Mouse (Mus musculus): ENCODE results near the gene Hira.
"Not testable (repeated sequence)": the region's sequence is repeated elsewhere in the genome, so short reads cannot be mapped to it uniquely, and the experiment has no call there.

Hira gene

DNA sequence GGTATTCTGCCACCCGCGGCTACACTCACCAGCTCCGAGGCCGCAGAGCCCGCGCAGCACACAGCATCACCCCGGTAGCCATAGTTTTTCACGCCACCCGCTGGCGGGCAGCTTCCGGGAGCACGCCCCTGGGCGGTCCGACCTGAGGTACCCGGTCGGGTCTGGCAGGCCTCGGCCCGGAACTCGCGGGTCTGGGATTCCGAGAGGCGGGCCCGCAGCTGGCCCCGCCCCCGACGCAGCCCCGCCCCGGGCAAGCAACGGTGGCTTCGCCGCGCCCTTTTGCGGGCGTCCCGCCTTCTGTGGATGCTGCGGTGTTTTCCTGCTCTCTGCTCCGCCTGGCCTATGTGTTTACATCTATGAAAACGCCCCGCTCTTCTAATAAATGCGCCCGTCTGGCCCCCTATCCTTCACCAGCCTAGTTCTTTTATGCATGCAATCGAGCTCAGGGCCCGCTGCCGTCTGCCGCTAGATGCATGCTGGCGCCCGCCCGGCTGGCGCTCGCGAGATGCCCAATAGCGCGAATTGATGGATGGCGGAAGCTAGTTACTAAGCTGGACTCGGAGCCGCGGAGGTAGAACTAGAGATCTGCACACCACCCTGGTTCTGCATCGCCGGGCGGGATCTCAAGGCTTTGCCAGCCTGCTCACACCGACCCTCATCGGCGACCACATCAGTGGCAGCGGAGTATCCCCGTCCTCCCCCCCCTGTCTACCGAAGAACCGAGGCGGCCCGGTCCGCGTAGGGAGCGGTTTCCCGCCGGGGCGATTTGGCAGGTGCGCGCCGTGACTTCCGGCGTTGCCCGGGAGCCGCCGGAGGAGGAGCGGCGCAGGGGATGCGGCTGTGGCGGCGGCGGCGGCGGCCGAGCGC is at the start of gene Hira, which contains the start of gene Mrpl40:
TSS of gene Hira (plus strand) at position 596 of the 867 bp plus-strand sequence.
TSS of gene Mrpl40 (minus strand) at position 421 of the 867 bp plus-strand sequence.
- DNase-seq (ENCODE audit: low read depth, low spot score), result peak; percentile 85

GRCm38 (mm10) chr16:18828630-18829029 is 48.2 kb upstream of the Hira start:
- no peak for DNase-seq (ENCODE audit: low read depth, low spot score)

DNA sequence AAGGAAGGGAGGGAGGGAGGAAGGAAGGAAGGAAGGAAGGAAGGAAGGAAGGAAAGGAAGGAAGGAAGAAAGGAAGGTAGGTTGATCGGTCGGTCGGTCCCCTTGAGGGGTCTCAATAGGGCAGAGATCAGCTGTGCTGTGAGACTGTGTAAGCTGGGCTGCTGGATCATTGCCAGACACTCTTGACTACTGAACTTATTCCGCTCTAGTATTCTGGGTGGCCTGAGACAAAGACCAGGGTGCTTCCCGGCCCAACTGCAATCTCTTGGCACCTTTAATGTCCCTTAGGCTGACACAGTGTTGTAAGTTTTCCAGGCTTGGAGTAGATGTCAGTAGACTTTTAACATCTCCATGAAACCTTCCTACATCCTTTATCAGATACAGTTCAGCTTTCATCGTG is 47.7 kb upstream of the Hira start:
- DNase-seq (ENCODE audit: low read depth, low spot score), result no peak

DNA sequence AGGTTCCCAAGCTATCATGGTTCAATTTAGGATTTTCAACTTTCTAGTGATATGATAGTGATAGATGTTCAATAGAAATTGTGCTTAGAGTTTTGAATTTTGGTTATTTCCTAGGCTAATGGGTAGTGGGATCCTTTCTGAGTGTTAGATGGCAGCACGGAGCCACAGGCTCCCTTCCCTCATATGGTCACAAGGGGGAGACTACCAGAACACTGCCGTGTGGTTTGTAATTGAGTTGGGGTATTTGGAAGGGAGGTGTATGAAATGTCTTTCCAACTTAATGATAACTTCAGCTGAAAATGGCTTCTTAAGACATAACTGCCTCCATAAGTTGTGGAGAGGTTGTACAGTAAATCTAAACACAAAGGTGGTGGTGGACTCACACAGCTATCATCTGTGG is 43.4 kb upstream of the Hira start:
- no peak for DNase-seq (ENCODE audit: low read depth, low spot score)

GRCm38 (mm10) chr16:18836073-18836467 is 40.8 kb upstream of the Hira start:
- no peak for DNase-seq (ENCODE audit: low read depth, low spot score)

DNA sequence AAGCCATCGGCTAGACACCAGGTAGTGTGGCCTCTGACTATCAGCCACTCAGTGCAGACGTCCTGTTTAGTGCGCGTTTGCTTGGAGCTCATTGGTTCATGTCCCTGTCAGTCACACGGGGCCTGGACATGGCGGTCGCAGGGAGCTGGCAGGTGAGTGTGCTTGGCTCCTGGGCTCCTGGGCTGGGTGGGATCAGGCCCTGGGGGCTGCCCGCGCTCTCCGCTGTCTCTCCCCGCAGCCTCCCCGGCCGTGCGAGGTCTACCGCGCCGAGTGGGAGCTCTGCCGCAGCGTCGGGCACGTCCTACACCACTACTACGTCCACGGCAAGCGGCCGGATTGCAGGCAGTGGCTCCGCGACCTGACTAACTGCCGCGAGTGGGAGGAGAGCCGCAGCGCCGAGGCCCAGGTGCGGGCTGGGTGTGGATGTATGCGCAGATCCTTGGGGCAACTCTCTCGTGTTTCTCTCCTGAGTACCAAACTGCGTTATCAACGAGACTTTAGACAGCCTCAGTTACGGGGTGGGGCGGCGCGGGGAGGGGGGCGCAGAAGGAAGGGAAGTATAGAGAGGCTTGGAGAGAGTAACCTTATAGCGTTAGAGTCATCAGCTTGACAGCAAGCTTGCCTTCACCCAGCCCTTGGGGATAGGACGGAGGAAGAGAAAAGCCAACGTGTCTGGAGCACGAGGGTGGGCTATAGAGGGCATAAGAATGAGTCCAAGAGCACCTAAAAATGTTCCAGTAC is 40.2 kb upstream of the Hira start, which contains the start of the genes 2510002D24Rik and Gm28539:
TSS of gene 2510002D24Rik (plus strand) at position 111 of the 741 bp plus-strand sequence.
TSS of gene Gm28539 (plus strand) at position 117 of the 741 bp plus-strand sequence.
- DNase-seq (ENCODE audit: low read depth, low spot score), result peak; percentile 96

DNA sequence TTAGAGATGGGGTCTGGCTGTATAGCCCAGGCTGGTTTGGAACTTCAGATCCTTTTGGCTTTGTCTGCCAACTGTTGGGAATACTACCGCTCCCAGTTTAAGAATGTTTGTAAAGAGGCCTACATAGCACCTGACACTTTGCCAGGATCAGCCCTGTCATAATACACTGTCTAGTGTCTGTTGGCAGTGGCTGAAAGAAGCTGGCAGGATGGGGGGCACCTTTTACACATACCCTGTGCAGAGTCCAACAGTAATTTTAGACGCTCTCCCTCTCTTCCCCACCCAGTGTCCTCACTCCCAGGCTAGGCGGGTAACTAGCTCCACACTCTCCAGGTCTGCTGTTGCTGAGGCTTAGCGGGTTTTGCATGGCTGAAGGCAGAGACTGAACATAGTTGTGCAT is 38.5 kb upstream of the Hira start:
- DNase-seq (ENCODE audit: low read depth, low spot score), result no peak

- DNase-seq (ENCODE audit: low read depth, low spot score), result no peak
Observed at GRCm38 (mm10) chr16:18846301-18846820, 30.5 kb upstream of the Hira start.

DNA sequence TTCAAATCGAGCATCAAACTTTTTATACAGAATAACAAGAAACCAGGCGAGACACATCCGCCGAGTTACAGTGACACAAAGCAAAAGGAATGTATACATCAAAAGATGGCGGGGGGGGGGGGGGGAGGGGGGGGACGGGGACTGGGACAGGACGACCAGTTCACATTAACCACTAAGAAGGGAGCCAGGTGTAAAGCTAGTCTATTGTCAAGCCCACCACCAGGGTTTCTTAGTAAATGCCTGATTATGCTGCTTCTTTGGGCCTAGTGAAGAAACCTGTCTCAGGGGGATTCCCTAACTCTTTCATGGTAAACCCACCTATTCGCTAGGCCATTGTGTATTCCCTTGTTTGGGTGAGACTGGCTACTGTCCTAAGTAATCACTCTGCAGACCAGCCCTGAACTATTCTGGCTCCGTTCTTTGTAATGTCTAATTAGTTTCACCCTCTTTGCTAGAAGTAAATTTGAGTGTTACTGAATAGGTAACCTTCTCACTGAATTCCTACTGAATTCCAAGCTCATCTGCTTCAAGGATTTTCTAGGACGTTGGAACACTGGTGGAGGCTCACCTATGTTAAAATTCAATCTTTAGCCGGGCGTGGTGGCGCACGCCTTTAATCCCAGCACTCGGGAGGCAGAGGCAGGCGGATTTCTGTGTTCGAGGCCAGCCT is 27.2 kb upstream of the Hira start:
- not testable (repeated sequence) for DNase-seq (ENCODE audit: low read depth, low spot score)

- peak; percentile 49 for DNase-seq (ENCODE audit: low read depth, low spot score)
Observed at GRCm38 (mm10) chr16:18858551-18858950, 18.3 kb upstream of the Hira start.

DNA sequence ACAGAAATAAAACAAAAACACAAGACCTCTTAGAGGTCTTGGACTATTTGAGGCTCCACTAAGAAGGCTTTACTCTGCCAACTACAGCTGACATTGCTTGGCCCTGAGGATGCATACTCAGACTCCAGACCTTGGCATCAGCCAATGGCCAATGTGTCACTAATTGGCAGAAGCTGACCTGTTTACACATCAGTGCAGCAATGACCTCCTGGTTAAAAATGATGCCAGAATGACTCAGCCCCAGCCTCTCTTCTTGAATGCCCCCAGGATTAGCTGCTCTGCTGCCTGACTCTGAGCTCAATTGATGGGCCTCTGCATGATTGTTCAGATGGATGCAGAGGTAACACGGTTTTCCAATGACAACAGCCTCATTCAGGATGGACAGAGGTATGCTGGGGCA is 16.7 kb upstream of the Hira start:
- DNase-seq (ENCODE audit: low read depth, low spot score), result no peak

GRCm38 (mm10) chr16:18870495-18870894 is 6.3 kb upstream of the Hira start:
- not testable (repeated sequence) for DNase-seq (ENCODE audit: low read depth, low spot score)

GRCm38 (mm10) chr16:18876091-18876441 is 771 bp upstream of the Hira start:
- no peak for DNase-seq (ENCODE audit: low read depth, low spot score)

DNA sequence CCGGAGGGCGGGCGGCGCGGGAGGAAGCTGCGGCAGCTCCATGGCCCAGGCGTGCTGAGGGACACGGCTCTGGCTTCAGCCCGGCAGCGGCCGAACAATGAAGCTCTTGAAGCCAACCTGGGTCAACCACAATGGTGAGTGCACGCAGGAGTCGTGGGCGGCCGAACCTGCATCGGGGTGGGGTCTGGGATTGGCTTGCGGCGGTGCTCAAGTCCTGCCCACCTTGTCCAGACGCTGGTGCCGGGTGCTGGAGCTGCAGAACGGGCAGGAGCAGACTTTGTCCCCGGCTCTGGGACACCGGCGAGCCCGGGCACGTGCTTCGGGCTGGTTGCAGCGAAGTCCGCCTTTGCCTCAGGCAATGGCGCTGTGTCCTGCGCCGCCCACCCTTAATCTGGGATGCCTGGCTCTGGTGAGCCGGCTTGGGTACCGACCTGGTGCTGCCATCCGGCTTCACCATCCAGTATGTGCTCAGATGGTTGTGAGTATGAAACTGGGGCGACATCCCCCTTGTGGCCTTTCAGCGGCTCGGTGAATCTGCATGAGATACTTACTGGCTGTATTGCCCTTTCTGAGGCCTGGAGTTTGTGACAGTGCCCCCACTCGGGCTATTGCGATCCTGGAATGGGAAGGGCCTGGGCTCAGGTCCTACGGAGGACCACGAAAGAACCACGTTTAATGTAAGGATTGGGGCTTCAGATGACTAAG is 701 bp downstream of the Hira start:
- peak; percentile 67 for DNase-seq (ENCODE audit: low read depth, low spot score)

DNA sequence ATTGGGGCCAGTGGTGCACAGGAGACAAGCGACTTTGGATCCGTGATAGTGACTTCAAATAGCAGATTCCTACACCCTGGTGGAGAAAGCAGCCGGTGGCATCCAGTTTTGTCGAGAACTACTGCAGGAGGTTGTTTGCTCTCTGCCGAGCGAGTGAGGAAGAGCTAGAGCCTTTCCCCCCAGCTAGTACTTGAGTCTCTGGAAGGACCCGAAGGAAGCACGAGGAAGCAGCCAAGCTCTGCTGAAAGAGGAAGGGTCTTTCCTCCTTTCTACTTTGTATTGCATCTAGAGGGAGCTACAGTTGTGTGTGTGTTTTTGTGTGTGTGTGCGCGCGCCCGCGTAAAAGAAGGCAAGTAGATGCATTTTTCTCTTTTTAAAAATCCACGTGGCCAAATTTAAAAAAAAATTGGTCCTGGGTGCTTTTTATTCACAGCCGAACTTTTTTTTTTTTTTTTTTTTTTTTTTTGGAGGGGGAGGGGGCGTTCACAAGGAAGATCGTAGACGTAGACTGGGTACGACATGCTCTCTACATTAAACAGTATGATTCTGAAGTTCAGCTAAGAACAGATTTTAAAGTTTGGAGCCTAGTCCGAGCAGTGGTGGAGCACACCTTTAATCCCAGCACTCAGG is 1.4 kb downstream of the Hira start:
- no peak for DNase-seq (ENCODE audit: low read depth, low spot score)

DNA sequence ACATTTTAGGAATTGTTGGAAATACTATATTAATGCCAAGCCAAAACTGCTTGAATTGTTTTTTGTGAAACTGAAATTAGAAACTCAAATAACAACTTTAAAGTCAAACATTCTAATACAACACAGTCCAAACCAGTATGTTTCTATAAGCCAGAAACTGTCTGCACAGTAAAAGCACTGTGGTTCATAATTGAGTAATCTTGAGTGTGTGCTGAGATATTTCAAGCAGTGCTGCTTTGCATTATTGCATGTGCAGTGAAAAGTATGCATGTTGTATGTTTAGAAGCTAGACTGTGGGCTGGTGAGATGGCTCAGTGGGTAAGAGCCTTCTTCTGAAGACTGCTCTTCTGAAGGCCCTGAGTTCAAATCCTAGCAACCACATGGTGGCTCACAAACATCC is 7.2 kb downstream of the Hira start:
- no peak for DNase-seq (ENCODE audit: low read depth, low spot score)

GRCm38 (mm10) chr16:18893840-18894372 is 17.1 kb downstream of the Hira start:
- no peak for DNase-seq (ENCODE audit: low read depth, low spot score)

DNA sequence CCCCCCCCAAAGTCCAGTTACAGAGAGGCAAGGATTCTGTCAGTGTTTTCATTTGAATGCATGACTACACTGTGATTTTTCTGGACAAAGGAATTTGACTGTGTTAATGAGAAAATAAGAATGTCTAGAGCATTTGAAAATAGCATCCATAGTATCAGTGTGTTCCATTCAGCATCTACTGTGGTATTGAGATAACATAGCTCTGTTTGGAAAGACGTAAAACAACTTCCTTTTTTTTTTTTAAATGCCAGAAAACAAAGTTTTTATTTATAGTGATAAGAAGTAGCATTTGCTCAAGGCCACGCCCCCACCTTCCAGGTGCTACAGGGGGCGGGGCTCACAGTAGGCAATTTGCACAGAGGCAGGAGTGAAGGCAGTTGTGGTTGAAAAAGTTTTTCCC is 18.4 kb downstream of the Hira start:
- DNase-seq (ENCODE audit: low read depth, low spot score), result no peak

DNA sequence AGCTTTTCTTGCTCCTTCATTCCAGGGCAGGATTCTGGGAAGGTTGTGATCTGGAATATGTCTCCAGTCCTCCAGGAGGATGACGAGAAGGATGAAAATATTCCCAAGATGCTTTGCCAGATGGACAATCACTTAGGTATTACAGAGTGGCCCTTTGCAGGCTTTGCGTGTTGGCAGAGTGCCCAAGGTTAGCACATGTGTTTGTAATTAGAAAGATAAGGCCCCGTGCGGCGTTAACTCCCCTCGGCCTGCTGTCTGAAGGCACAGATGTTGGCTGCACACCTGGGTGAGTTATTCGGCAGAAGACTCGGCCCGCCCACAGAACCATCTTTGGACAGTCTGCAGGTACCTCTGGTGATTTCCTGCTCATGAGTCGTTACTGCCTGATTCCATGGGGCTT is 19.6 kb downstream of the Hira start:
- peak; percentile 28 for DNase-seq (ENCODE audit: low read depth, low spot score)

DNA sequence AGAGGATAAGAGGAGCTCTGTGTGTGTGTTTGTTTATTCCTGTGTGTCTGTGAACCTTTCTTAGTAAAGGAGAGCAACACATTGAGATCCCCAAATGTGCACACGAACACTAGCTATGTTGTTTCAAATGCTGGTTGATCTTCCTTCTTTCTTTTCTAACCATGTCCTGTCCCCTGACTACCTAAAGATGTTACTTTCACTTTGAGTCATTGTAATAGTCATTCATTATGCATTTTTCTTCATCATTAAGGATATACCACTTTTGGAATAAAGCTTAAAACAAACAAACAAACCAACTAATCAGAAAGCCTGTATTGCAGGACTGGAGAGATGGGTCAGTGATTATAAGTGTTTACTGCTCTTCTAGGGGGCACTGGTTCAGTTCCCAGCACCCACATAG is 28.8 kb downstream of the Hira start:
- no peak for DNase-seq (ENCODE audit: low read depth, low spot score)

Data from forelimb bud, embryonic 11.5 days (tissue).